Mouse (Mus musculus) urinary bladder, adult 2 months (tissue): ENCODE results near the gene Unc93b1. TPM values are rescaled to one million over a fixed set of nuclear protein-coding genes. Genes with fewer than 3 reads are reported as not detected.

ENCODE experiments used
- DNase-seq: peaks from one replicate; pipeline ENCODE4 v3.0.0; 2022; ENCODE audit warnings: low spot score
- polyA plus RNA-seq: library from polyadenylated mRNA; depleted of rRNA; stranded (reverse); fragments of >200 nt; gene quantifications from 2 replicates; pipeline ENCODE4 v1.2.3, GENCODE M21; 2012

Gene Unc93b1
- polyA plus RNA-seq, 1 experiment: 99.6 TPM

DNA sequence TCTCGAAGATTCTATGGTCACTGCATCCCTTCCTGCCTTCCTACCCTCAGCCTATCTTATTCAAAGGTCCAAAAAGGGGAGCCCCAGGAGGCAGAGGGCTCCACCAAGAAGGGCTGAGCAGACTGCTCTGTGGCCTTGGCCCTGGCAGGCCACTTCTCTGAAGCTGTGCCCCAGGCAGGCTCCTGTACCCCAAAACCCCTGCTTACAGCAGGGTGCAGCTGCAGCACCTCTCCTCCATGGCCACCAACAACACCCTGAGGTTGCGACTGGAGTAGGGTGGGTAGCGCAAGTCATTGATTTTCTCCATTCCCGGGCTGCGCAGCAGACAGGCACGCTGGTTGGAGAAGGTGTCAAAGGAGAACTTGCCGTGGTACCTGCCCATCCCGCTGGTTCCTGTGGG lies 21.3 kb upstream of the Unc93b1 start:
- DNase-seq: no peak

DNA sequence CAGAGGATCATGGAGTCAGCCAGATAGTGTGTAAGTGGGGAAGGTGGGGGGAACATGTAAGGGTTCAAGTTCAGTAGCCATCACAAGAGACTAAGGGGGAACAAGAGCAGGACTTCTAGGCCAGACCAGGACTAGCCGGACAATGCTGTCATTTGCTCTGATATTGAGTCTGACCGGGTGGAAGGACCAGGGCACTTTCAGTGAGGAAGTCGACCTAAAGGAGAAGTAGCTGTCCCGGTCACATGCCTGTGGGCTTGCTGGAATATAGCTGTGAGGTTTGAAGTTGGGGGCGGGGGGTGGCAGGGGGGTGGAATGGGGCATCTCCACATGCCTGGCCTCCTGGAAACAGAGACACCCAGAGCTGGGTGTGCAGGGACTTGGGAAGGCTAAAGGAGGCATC lies 20.5 kb upstream of the Unc93b1 start:
- no peak for DNase-seq

- no peak for DNase-seq
Observed at GRCm38 (mm10) chr19:3916727-3917126, 18.3 kb upstream of the Unc93b1 start.

DNA sequence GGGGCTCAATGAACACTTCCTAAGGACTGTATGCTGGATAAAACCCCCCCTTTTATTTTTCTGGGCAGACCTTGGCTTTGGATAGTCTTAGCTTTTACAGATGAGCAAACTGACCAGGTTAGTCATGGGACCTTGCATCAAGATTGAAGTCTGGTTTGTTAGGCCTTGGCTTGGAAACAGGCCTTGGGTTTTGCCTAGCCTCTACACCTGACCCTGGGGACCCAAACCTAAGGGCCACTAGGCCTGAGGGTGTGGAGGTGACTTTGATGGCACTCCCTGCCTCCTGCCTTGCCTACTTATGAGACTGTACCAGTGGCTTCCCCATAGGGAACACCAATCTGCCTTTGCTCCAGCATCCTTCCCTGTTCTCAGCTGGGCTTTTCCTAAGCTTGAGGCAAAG lies 15.1 kb upstream of the Unc93b1 start:
- no peak for DNase-seq

GRCm38 (mm10) chr19:3922661-3923371 lies 12.2 kb upstream of the Unc93b1 start:
- no peak for DNase-seq

- no peak for DNase-seq
Observed at GRCm38 (mm10) chr19:3923586-3923985, 11.4 kb upstream of the Unc93b1 start.

DNA sequence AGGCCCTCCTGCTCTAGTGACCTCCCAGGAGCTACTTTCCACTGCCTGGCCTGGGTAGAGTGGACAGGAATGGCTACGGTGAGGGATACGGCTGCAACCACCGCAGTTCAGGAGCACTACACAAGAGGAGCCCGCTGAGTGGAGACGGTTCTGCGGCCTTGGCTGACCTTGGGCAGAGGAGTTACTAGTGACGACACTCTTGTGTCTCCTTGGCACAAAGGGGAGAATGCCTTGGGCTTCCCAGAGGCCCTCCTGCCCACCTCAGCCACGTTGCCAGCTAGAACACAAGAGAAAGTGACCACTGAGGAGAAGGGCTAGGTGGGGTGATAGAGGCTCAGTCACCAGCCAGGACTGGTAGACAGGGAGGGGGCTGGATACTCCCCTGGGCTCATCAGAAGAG lies 10.8 kb upstream of the Unc93b1 start:
- no peak for DNase-seq

DNA sequence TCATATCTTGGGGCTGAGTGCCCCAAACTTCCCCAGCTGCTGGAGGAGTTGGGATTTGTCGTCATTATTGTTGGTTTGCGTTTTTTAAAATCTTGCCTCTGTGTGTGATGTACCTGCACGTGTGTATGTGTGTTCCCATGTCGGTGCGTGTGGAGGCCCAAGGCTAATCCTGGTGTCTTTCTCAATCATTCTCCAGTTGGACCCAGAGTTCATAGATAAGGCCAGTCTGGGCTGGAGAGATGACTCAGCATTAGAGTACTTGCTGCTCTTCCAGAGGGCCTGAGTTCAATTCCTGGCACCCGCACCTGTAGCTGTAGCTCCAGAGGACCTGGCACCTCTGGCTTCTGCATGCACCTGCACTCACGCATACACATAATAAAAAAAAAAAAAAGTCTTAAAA lies 10.1 kb upstream of the Unc93b1 start:
- DNase-seq: no peak

DNA sequence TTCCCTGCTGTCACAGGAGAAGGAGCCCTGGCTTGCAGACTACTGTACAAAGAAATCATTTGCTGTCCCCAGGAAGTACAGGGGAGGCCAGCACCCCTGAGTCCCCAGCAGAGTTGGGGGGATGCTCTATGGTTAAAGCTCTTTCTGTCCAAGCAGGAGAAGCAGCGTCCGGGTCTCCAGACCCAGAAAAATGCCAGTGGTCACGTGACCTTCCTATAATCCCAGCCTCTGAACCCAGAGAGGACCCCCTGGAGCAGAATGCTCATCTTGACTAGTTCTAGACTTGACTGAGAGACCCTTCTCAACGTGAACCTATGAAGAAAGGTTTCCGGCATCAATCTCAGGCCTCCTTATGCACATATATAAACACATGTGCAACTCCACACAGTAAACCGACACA lies 9.1 kb upstream of the Unc93b1 start:
- DNase-seq: no peak

DNA sequence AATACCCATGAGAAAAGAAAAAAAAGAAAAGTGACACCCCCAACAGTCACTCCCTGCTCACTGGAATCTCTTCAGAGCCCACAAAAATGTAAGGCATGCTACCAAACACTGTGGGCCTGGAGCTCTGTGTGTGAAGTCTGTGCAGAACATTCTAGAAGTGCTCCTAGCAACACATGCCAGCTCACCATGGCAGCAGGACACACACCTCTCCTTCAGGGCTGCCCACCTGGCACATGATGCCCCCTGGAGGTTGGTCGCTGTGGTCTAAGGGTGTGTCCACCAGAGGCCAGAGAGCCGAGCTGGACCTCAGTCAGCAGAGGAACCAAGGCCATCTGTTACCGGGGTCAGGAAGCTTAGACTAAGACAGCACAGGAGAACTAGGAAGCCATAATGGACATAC lies 8.7 kb upstream of the Unc93b1 start:
- no peak for DNase-seq

DNA sequence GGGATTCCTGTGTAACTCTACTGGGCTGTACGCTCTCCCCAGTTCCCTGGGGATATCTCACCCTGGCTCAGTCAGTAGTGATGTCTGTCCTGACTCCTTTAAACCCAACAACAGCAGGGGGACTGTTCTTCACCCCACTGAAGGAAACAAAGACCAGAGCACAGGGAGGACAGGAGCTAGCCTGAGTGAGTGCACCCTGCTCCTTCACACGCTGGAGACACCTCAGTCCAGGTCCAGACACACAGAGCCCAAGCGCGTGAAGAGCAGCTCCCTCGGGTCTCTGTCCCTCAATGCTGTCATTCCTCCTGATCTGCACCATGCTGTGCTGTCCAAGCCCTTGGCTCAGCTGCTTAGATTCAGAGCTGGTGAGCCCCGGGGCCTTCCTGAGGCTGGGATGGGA lies 8.3 kb upstream of the Unc93b1 start:
- no peak for DNase-seq

DNA sequence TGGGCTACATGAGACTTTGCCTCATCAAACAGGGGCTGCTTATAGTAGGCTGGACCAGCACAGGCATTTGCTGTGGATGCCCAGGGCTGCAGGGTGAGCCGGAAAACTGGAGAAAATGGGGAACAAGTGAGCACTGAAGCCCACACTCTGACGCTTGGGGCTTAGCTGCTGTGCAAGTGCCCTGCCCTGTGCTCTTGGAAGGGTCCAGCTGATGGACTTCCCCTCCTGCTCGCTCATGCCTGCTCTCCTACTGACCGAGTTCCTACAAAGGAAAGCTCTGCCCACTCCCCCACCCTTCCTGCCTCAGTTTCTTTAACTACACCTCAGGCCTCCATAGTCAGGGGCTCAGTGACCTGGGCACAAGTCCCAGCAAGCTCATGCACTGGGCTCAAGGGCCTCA lies 7.0 kb upstream of the Unc93b1 start:
- no peak for DNase-seq

GRCm38 (mm10) chr19:3928779-3929178 lies 6.2 kb upstream of the Unc93b1 start:
- DNase-seq: no peak

GRCm38 (mm10) chr19:3929211-3929941 lies 5.6 kb upstream of the Unc93b1 start, which contains the start of gene Aldh3b1:
Gene Aldh3b1 (minus strand): TSS chr19:3929808.
- peak; percentile 64 for DNase-seq

DNA sequence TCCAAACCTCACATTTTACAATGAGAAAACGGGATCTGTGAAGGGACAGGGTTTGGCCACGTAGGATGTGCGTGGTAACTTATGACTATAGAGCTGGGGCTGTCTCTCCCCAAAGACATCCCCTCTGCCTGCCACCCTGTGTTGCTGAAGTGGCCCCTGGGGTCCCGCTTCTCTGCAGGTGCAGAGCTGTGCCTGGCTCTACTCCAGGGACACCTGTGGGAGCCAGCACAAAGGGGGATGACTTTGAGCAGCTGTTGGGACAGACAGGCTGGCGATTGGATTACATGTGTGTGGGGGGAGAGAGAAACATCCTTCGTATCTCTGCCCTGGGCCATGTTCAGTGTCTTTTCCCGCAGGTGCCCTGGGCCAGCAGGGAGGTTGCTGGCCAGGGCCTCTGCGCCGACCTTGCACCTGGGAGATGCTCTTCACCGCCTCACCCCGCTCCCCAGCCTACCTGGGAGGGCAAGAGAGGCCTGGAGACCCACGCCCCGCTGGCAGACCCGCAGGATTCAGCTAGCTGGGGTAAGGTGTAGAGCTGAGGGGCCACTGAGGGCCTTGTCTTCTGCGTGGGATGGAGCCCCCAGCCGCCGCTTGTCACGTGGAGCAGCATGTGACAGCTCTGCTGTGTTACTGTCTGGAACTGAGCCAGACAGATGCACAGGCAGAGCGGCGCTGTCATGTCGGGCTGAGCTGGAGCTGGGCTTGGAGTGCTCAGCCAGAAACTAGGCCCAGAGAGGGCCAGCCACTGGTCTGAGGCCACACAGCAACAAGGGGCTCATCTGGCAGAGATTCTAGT lies 4.5 kb upstream of the Unc93b1 start:
- no peak for DNase-seq

DNA sequence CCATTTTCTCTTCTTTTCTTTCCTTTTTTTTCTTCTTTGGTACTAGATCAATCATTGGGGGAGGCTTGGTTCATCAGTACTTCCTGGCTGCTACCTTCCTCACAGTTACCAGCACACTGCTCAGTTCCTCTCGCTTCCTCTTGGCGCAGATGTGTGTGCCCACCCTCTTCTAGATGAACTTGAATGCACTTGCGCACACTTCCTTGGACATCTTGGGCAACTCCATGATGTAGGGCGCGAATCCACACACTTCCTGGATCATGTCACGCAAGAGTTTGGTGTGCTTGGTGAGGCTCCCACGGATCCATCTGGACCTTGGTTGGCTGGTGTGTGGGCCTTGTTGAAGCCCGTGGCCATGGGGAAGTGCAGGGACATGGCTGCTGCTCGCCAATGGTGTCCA lies 3.3 kb upstream of the Unc93b1 start:
- DNase-seq: no peak

GRCm38 (mm10) chr19:3935896-3936850 lies 1.2 kb downstream of the Unc93b1 start:
- no peak for DNase-seq

DNA sequence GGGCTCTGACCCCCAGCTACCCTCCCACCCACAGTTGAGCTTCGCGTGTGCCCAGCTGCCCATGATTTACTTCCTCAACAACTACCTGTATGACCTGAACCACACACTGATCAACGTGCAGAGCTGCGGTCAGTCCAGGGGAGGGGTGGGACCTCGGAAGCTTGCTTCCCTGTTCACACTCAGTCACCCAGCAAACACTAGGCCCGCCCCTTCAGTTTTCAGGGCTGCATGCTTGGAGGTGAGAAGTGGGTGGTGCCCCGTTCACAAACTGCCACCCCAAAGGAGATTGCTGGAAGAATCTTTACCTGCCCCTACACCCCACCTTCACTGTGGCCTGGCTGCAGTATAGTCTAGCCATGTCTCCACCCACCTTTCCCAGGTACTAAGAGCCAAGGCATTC lies 7.3 kb downstream of the Unc93b1 start:
- DNase-seq: no peak

DNA sequence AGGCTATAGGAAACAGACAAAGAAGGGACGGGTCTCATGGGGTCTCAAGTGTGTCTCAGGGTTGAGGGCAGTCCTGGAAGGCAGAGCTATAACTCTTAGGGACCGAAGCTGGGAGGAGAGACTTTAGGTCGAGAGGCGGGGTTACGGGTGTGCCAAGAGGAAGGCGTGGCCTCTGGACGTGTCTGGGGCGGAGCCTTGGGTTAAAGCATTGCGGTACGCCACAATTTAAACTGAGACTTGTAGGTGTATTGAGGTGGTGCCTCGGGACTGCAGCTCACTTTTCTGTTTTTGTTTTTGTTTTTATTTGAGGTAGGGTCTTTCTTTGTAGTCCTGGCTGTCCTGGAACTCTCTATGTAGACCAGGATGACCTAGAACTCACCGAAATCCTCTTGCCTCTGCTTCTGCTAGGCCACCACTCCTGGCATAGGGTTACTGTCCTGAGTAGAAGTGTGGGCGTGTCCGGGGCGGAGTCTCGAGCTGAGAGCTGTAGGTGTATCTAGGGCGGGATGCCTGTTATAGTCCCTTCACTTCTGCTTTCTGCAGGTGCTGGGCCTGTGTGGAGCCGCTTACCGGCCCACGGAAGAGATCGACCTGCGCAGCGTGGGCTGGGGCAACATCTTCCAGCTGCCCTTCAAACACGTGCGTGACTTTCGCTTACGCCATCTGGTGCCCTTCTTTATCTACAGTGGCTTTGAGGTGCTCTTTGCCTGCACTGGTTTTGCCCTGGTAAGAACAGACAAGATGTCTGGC lies 8.2 kb downstream of the Unc93b1 start:
- no peak for DNase-seq

- no peak for DNase-seq
Observed at GRCm38 (mm10) chr19:3945872-3946564, 11.0 kb downstream of the Unc93b1 start.
